Mouse (Mus musculus) small intestine, adult 2 months (tissue): Measurements from ENCODE around the gene Rpap2. TPM values are rescaled to one million over a fixed set of nuclear protein-coding genes. Genes with fewer than 3 reads are reported as not detected.

Source experiments
- H3K27ac ChIP-seq: fragments of 200-500 bp; 2 replicates; pipeline ENCODE4 v1.5.1; 2012; ENCODE audit warnings: low read depth, low read length, control low read depth, inconsistent platforms; ENCODE audit not compliant: insufficient read depth
- H3K27me3 ChIP-seq: fragments of 200-500 bp; 2 replicates; pipeline ENCODE4 v1.6.1; 2012; ENCODE audit warnings: mild to moderate bottlenecking, moderate library complexity, low read length, inconsistent platforms; ENCODE audit not compliant: control insufficient read depth, insufficient read depth
- H3K36me3 ChIP-seq: fragments of 200-500 bp; 2 replicates; pipeline ENCODE4 v1.6.1; 2012; ENCODE audit warnings: mild to moderate bottlenecking, low read length, control low read depth, inconsistent platforms; ENCODE audit not compliant: control insufficient read depth, insufficient read depth
- H3K4me1 ChIP-seq: fragments of 200-500 bp; 2 replicates; pipeline ENCODE4 v1.6.1; 2012; ENCODE audit warnings: low read length, inconsistent platforms, mixed read lengths; ENCODE audit not compliant: control insufficient read depth, insufficient read depth, insufficient read length
- H3K4me3 ChIP-seq: fragments of 200-500 bp; 2 replicates; pipeline ENCODE4 v1.5.1; 2012; ENCODE audit warnings: low read depth, mild to moderate bottlenecking, control low read depth, inconsistent platforms, low read length, moderate library complexity
- CTCF ChIP-seq: fragments of 200-500 bp; IDR thresholded peaks from 2 replicates; pipeline ENCODE4 v1.5.1; 2012; ENCODE audit warnings: low read depth, mild to moderate bottlenecking, control low read depth, inconsistent platforms, low read length, moderate library complexity, mixed read lengths; ENCODE audit not compliant: insufficient replicate concordance, insufficient read length; ENCODE audit errors: extremely low read depth
- POLR2A ChIP-seq: fragments of 200-500 bp; IDR thresholded peaks from 2 replicates; pipeline ENCODE4 v1.6.1; 2012; ENCODE audit warnings: low read depth, mild to moderate bottlenecking, control low read depth, inconsistent platforms, low read length, moderate library complexity
- WGBS: fragments of 180-500 bp; shearing (Covaris S2); methylation state at CpG from one replicate; pipeline ENCODE4 v1.1.7; 2018; 5-methylcytosine and 5-hydroxymethylcytosine counted together
- polyA plus RNA-seq: library from polyadenylated mRNA; depleted of rRNA; stranded (reverse); fragments of >200 nt; gene quantifications from 2 replicates; pipeline ENCODE4 v1.2.3, GENCODE M21; 2012; rRNA removed

The Rpap2 gene
- polyA plus RNA-seq, 1 experiment, result 0.35 TPM

DNA sequence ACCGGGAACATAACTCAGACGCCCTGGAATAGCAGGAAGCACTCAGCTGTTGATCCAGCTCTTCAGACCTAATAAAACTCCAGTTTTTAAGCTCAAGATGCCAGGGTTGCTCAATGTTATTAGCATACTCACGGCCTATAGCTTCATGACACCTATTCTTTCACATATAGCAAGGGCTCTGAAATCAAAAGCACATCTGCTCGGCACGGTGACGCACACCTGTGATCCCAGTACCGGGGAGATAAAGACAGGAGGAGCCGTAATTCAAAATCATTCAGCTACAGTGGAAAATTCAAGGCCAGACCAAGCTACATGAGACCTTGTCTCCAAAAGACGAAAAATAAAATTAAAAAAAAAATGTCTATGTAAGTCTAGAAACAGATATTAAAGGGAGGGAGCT, 104.5 kb downstream of the Rpap2 start:
- Histone ChIP-seq H3K27ac (no peak overlapping the region), H3K36me3 (no peaks in the 10 kb centered on the region), H3K4me1 (no peaks in the 10 kb centered on the region), H3K4me3 (no peak overlapping the region), H3K27me3 (no peaks in the 10 kb centered on the region; the same call in 1 of the 2 replicates)
- 75% methylated on average over 9 of the region's 9 CpGs for WGBS
- TF ChIP-seq CTCF (no peak), POLR2A (no peak)

DNA sequence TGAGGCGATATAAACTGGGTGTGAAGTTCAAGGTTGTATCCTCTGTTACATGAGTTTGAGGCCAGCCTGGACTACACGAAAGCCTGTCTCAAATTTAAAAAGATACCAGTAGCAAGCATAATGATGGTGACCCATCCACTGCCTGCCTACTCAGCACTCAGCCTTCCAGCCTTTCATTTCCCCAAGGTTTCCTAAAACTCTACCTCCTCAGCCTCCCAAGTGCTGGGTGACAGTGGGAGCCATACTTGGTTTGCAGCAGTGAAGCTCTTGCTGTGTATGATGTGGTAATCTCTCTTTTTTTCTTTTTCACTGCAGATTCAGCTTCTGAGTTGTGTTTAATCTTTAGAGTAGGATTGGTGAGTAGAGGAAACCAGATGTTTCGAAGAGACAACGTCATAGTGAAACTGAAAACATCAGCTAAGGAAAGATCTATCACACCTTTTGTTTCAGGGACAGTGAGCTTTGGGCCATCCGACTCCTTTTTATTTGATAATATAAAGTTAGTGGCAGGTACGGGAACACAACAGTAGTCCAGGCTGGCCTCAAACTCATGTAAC, 106.1 kb downstream of the Rpap2 start:
- H3K36me3 ChIP-seq, result no peaks in the 10 kb centered on the region
- TF ChIP-seq POLR2A (no peak), CTCF (no peak)
- no peak overlapping the region; the same call in 1 of the 2 replicates for H3K27ac ChIP-seq
- H3K4me1 ChIP-seq, result no peaks in the 10 kb centered on the region
- no peaks in the 10 kb centered on the region; the same call in 1 of the 2 replicates for H3K27me3 ChIP-seq
- H3K4me3 ChIP-seq, result no peak overlapping the region
- 55% methylated on average over 6 of the region's 6 CpGs for WGBS

DNA sequence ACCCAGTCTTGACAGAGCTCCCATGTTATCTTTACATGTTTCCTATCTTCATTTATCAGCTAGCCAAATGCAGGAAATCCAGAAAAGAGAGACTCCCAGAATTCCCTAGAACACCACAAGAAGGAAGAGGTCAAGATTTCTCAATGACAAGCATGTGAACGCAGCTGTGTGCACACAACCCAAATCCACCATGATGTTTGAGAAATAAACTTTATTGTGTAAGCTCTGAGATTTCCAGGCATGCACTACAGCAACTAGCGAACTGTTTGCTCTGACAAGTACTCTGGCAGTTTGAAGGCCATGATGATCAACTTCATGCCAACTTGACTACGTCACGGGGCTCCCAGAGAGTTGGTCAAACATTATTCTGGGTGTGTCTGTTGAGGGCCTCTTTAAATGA, 108.6 kb downstream of the Rpap2 start:
- no peak overlapping the region for H3K4me3 ChIP-seq
- no peak overlapping the region for H3K27ac ChIP-seq
- H3K27me3 ChIP-seq, result no peaks in the 10 kb centered on the region; the same call in 1 of the 2 replicates
- TF ChIP-seq CTCF, result no peak
- no peak for TF ChIP-seq POLR2A
- 31% methylated on average over 4 of the region's 4 CpGs for WGBS
- H3K36me3 ChIP-seq, result no peaks in the 10 kb centered on the region
- no peaks in the 10 kb centered on the region for H3K4me1 ChIP-seq

DNA sequence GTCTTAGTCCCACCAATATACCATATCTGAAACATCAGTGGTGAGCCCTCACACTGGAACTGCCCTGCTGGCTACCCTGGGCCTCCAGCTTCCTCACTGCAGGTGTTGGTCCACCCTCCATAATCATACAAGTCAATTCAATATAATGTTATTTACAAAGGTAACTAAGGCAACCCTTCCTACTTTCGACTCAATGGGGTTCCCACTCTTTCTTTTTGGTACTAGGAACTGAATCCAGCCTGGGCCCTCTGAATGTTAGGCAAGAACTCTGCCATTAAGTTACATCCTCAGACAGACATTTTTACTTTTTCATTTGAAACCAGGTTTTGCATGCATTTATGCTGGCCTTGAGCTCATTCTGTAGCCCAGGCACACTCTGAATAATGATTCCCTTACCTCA, 109.1 kb downstream of the Rpap2 start:
- WGBS, result 33% methylated on average over 1 of the region's 1 CpGs
- TF ChIP-seq CTCF (no peak), POLR2A (no peak)
- Histone ChIP-seq H3K4me3 (no peak overlapping the region), H3K36me3 (no peaks in the 10 kb centered on the region), H3K4me1 (no peaks in the 10 kb centered on the region), H3K27ac (no peak overlapping the region), H3K27me3 (no peaks in the 10 kb centered on the region; the same call in none of the 2 replicates)

DNA sequence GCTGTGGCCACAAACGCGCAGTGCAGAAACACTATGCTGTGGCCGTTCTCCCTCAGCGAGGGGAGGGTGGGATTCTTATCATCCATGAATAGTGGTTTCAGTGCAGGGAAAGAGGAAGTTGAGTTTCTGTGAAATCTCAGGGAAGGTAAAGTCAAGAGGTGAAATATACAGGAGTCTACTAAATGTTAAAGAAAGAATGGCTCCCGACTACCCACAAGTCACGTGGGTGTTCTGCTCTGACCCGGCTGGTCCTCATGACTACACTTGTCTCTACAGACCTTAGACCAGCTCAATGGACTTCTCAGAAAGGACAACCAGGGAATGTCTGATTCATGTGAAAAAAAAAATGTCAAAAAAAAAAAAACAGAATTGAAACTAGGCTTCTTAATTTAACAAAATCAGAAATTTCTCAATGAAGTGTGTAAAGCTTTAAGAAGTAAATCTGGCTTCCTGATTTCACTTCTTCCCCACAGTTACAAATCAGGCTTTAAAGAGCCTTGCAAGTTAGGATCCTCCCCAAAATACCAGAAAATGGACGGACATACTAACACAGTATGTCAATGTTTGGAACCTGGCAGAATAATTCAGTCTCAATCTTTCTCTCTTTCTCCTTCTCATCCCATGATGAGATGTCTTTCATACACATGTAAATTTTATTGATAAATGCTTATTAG, 111.1 kb downstream of the Rpap2 start:
- H3K27me3 ChIP-seq, result no peaks in the 10 kb centered on the region; the same call in none of the 2 replicates
- no peak for TF ChIP-seq CTCF
- no peak for TF ChIP-seq POLR2A
- 82% methylated on average over 8 of the region's 8 CpGs for WGBS
- H3K27ac ChIP-seq, result no peak overlapping the region
- no peak overlapping the region for H3K4me3 ChIP-seq
- no peaks in the 10 kb centered on the region for H3K36me3 ChIP-seq
- no peaks in the 10 kb centered on the region for H3K4me1 ChIP-seq

Other genes with a start within 250 kb of the Rpap2 start
- gene Ephx4, start 194.6 kb upstream of the Rpap2 start, polyA plus RNA-seq, result 0.15 and 0.80 TPM in 2 replicates
- gene Lpcat2b, start 165.8 kb upstream of the Rpap2 start, polyA plus RNA-seq, result not detected in 2 replicates
- 0.13 and 0.28 TPM in 2 replicates for gene Btbd8, start 159.4 kb upstream of the Rpap2 start, polyA plus RNA-seq
- gene Gm42669, start 89.8 kb upstream of the Rpap2 start, polyA plus RNA-seq, result 0.06 TPM in 1 of 2 replicates, not detected in the other
- gene 1700028K03Rik, start 62.7 kb upstream of the Rpap2 start, polyA plus RNA-seq, result not detected in 2 replicates
- gene Glmn, start 515 bp downstream of the Rpap2 start, polyA plus RNA-seq, result 0.22 TPM in 1 of 2 replicates, not detected in the other
- gene Gfi1, start 128.7 kb downstream of the Rpap2 start, polyA plus RNA-seq, result 7.9 and 8.7 TPM in 2 replicates
- gene Ube2d2b, start 232.7 kb downstream of the Rpap2 start, polyA plus RNA-seq, result not detected in 2 replicates